Mouse (Mus musculus): ENCODE data around the gene Lxn.

Lxn gene

GRCm38 (mm10) chr3:67463450-67464372 lies at the start of gene Lxn:
Lxn (minus strand) TSS chr3:67463926.
- DNase-seq (ENCODE audit: low read depth, low spot score): peak; percentile 57

GRCm38 (mm10) chr3:67512807-67513206 lies 49.1 kb upstream of the Lxn start:
- DNase-seq (ENCODE audit: low read depth, low spot score): peak; percentile 40

GRCm38 (mm10) chr3:67508216-67508892 lies 44.6 kb upstream of the Lxn start:
- no peak for DNase-seq (ENCODE audit: low read depth, low spot score)

- no peak for DNase-seq (ENCODE audit: low read depth, low spot score)
Observed at GRCm38 (mm10) chr3:67505286-67505685, 41.6 kb upstream of the Lxn start.

DNA sequence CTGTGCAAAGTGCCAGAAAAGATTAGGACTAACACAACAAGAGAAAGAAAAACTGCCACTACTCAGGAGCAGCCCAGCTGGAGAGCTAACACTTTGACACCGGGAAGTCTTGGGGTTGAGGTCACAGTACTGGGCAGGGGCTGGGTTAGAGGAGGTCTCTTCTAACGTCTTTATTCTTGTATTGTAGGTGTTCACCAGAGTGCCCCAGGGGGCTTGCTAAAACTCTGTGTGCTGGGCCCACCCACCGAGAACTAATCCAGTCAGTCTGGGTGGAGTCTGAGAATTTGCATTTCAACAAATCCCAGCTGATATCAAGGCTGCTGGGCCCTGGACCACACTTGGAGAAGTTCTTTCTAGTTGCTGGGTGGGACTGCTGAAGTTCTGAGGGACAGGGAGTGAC lies 40.2 kb upstream of the Lxn start:
- DNase-seq (ENCODE audit: low read depth, low spot score): no peak

DNA sequence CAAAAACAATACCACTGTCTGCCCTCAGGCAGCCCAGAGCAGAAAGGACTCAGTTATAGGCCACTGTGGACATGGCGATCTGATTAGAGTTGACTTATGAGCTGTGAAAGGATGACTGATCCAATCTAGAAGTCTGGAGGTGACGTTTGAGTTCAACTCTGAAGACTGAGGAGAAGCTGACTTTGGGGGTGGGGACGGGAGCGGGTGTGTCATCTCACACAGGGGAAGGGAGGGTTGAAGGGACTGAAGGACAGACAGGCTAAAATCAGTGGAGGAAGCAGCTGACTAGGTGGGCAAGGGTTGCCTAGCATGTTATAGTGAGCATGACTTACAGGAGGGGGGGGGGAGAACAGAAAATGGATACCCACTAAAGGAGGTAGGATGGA lies 35.7 kb upstream of the Lxn start:
- no peak for DNase-seq (ENCODE audit: low read depth, low spot score)

DNA sequence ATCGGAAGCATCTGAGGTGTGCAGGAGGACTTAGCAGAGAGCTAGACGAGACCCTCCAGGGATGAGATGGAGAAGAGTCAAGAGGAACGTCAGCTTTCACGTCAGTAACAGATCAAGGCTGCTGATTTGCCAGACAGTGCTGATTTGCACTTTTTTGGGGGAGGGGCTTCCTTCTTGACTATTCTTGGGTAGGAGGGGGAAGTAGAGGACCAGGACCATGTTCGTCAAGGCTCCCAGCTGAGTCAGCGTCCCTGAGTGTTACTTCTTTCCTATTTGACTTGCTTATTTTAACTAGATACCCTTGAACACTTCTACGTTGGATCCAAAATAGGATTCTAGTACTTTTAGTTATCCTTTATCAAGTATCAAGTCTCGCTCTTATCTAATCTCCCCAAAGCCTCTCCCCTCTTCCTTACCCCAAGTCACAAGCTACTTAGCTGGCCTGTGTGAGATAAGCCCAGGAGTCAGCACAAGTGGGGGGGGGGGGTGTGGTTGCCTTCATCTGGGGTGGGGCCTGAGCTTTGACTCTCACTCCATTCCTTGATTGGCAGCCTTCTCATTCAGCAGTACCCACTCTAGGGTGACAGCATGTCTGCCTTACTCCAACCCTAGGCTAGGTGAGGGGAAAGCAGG lies 35.2 kb upstream of the Lxn start:
- no peak for DNase-seq (ENCODE audit: low read depth, low spot score)

GRCm38 (mm10) chr3:67497998-67498397 lies 34.3 kb upstream of the Lxn start:
- DNase-seq (ENCODE audit: low read depth, low spot score): no peak

DNA sequence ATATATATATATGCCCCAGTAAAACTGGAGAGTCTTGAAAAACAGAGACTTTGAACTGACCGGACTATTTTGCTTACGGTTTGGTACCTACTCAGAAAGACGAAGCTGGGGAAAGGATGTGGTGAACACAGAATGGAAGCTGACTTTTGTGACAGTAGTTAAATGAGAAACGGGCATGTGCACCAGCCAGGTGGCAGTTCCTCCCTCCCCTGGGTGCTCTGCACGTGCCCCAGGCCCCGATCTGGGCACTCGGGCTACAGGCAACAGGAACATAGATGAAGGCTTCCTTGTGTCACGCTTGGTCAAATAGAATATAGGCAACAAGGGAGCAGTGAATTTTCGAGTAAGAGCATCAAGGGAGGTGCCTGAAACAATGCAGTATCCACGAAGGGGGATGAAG lies 32.6 kb upstream of the Lxn start:
- DNase-seq (ENCODE audit: low read depth, low spot score): no peak

GRCm38 (mm10) chr3:67493132-67493531 lies 29.4 kb upstream of the Lxn start:
- no peak for DNase-seq (ENCODE audit: low read depth, low spot score)

DNA sequence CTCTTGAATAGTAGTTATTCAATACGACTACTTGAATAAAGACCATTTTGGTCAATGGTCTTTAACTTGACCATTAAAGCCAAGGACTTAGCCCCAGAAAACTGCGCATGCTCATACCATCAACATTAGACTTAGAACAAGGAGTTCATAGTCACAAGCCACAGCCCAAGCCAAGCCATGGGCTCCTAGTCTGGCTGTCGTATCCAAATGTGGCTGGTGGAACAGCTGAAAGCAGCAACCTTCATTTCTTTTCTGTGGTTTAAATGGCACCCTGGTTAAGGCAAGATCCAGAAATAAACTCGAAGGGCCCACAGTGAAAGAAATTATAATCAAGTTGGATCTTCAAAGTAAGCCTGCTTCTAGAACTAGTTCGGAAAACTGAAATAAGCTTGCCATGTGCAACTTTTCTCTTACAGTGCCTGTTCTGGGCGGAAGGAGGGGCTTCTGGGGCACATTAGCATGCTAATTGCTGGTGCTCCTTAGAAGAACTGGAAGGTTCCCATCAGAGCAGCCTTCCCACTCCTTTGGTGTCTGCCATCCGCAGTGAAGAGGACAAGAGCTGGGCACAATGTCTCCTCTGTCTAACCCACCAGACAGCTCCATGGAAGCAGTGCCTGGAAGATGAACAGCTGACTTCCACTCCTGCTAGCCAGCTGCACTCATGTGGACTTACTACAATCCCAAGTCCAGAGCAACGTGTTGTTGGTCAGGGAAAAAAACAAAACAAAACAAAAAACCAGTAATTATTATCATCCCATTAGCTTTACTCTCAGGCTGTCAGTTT lies 28.6 kb upstream of the Lxn start:
- no peak for DNase-seq (ENCODE audit: low read depth, low spot score)

- no peak for DNase-seq (ENCODE audit: low read depth, low spot score)
Observed at GRCm38 (mm10) chr3:67490156-67490555, 26.4 kb upstream of the Lxn start.

DNA sequence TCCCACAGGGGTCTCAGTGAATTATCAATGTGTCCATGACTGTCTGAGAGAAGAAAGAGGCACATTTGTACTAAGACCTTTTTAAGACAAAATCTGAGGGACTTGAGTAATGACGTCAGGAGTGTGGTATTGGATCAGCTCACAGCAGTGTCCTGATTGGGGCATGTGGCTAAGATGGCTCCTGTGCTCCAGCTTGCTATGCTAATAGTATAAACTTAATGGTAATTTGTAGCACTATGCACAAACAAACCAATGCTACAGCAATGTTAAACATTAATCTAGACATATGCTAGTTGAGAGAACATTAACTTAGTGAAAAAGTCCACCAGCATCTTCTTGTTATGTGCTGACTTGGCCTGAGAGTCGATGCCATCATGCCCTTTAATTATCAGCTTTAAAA lies 21.5 kb upstream of the Lxn start:
- DNase-seq (ENCODE audit: low read depth, low spot score): no peak

GRCm38 (mm10) chr3:67482400-67482799 lies 18.7 kb upstream of the Lxn start:
- no peak for DNase-seq (ENCODE audit: low read depth, low spot score)

GRCm38 (mm10) chr3:67479806-67480205 lies 16.1 kb upstream of the Lxn start:
- no peak for DNase-seq (ENCODE audit: low read depth, low spot score)

- DNase-seq (ENCODE audit: low read depth, low spot score): no peak
Observed at GRCm38 (mm10) chr3:67473438-67473837, 9.7 kb upstream of the Lxn start.

DNA sequence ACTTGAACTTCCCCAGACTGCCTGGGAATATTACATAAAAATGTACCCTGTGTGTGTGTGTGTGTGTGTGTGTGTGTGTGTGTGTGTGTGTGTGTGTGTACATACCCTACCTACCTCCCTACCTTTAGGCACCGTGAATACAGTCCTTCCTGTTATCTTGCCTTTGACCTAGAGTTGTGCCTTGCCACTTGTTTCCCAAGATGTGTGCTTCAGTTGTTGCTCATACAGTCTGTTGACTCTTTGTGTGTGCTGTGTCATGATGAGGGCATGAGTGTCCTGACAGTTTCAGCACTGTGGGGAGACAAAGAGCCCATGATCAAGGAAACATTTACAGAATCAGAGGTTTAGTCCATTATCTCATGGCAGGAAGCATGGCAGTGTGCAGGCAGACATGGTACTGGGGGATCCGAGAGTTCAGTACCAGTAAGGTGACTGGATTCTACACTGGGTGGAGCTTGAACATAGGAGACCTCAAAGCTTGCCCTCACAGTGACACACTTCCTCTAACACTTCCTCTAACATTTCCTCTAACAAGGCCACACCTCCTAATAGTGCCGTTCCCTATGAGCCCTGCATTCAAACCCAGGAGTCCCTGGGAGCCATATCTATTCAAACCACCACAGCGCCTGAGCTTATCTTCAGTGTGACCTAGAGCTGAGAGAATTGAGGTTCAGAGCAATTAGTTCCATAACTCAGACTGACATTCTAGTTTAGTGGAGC lies 7.8 kb upstream of the Lxn start:
- DNase-seq (ENCODE audit: low read depth, low spot score): no peak

- no peak for DNase-seq (ENCODE audit: low read depth, low spot score)
Observed at GRCm38 (mm10) chr3:67467281-67467680, 3.6 kb upstream of the Lxn start.

DNA sequence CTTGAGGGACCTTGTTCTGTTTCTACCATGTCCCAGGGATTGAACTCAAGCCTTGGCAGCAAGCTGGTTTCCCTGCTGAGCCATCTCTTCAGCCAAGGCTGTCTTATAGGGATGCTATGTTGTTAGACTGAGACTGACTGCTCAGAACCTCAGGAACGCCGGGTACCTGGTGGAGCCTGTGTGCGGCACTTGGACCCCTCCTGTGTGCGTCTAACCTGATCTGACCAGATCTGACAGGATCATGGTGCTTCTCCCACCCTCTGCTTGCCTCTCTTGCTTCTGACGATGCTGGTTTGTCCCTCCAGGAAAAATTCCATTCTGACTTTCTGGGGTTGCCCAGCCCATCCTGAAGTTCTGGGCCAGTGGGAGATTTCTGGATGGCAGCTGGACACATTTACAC lies 2.9 kb upstream of the Lxn start:
- no peak for DNase-seq (ENCODE audit: low read depth, low spot score)

DNA sequence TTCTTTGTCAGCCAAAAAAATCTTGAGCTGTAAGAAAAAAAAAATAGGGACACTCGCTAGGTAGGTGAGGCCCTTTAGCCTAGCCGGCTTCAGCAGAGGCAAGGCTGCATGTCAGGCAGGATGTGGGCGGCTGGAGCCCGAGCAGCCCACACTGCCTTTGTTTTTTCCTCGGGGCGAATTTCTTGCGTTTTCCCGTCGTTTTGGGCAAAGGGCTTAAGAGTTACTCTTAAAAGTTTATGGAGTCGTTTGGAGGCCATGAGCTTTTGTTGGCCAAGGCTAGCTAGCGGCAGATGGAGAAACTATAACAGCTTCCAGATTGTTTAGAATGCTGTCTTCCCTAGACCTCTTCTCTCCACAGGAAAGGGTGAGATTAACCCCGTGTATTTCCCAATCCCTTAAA lies 725 bp downstream of the Lxn start:
- DNase-seq (ENCODE audit: low read depth, low spot score): peak; percentile 41

DNA sequence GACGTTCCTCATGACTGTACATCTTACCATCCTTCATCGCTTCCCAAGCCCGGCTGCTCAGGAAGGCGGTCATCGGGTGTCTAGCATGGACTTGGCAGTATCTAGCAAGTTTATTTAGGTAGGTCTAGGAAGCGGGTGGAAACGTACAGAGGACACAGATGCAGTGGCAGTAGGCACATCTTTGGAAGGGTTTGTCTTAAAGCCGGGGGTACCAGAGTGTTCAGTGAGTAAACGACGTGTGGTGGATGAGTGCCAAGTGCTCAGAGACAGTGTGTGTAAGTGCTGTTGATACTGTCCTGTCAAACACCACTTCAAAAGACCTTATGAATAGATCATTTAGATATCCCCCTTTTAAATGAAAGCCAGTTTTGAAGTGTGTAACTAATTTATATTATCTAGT lies 1.1 kb downstream of the Lxn start:
- DNase-seq (ENCODE audit: low read depth, low spot score): peak; percentile 7
